ENCODE assay signal across 8 mouse cellular contexts in genomic region chr13:81439390-81440025, GRCm38 (mm10).
A peak's percentile ranks its signal among the peaks of the same experiment; 100 is the strongest.
DNase-seq lines count a peak whose midpoint lies in the region; ATAC-seq and TF ChIP-seq lines count a peak whose summit lies in the region.

No protein-coding gene starts in this region.

- intact Hi-C loops in left cerebral cortex, postnatal 25 days (cut with DNase I) = loop anchor here (1.0 to 2.0 kb wide), 2 partner anchors 201 to 321 kb away; no protein-coding TSS in a partner anchor

- peak; percentile 90 for TF ChIP-seq CTCF in heart, postnatal 0 days (IDR thresholded peaks at IDR 0.05; ENCODE audit: low read depth)
- peak; percentile 95 for TF ChIP-seq CTCF in forebrain, postnatal 0 days (IDR thresholded peaks at IDR 0.05; ENCODE audit: low read depth)

- DNase-seq in heart, postnatal 0 days (ENCODE audit: low spot score) = peak; percentile 57
- DNase-seq in cerebellum, adult 11-12 months = peak; percentile 40
- peak; percentile 91 for DNase-seq in forebrain, postnatal 0 days
- peak; percentile 62 for DNase-seq in induced T-regulatory cell, adult 2 months (ENCODE audit: low read depth)
- DNase-seq in left cerebral cortex, postnatal 25 days (ENCODE audit: low spot score in 2 of 2) = peak; percentile 84 to 89
- peak; percentile 38 to 79 for DNase-seq in spleen, postnatal 10 days (ENCODE audit: low spot score in 2 of 2)

- WGBS in heart, postnatal 0 days = 38% methylated on average over 12 of the region's 12 CpGs
- 44% methylated on average over 12 of the region's 12 CpGs for WGBS in heart, embryonic 12.5 days
- 33% methylated on average over 12 of the region's 12 CpGs for WGBS in forebrain, postnatal 0 days
- 47% methylated on average over 12 of the region's 12 CpGs for WGBS in midbrain, embryonic 15.5 days

- no peaks in the 10 kb centered on the region for H3K4me1 ChIP-seq in heart, postnatal 0 days (ENCODE audit: control insufficient read depth, insufficient read depth)
- H3K4me1 ChIP-seq in heart, embryonic 12.5 days (replicated peaks) = no peaks in the 10 kb centered on the region
- H3K4me1 ChIP-seq in forebrain, postnatal 0 days (ENCODE audit: insufficient read depth) = no peaks in the 10 kb centered on the region
- no peaks in the 10 kb centered on the region for H3K4me1 ChIP-seq in midbrain, embryonic 15.5 days

- no peak for TF ChIP-seq EP300 in heart, postnatal 0 days (IDR thresholded peaks at IDR 0.05; ENCODE audit: low read depth)

- H3K27ac ChIP-seq in heart, postnatal 0 days (ENCODE audit: low read depth) = no peak overlapping the region
- H3K27ac ChIP-seq in heart, embryonic 12.5 days (ENCODE audit: poor library complexity, severe bottlenecking) = no peak overlapping the region
- H3K27ac ChIP-seq in forebrain, postnatal 0 days (ENCODE audit: low read depth, low read length) = peak overlapping the region; percentile 45; the same call in 1 of the 2 replicates
- no peak overlapping the region for H3K27ac ChIP-seq in midbrain, embryonic 15.5 days

- no peaks in the 10 kb centered on the region for H3K27me3 ChIP-seq in heart, postnatal 0 days (ENCODE audit: control insufficient read depth, insufficient read depth, low read length)
- H3K27me3 ChIP-seq in heart, embryonic 12.5 days (replicated peaks) = 0 out of 2 replicates have a peak, but pooled peaks cover 5% of the 10 kb centered on the region
- no peaks in the 10 kb centered on the region for H3K27me3 ChIP-seq in forebrain, postnatal 0 days (ENCODE audit: insufficient read depth, low read length)
- H3K27me3 ChIP-seq in midbrain, embryonic 15.5 days (replicated peaks) = no peaks in the 10 kb centered on the region

- no peaks in the 10 kb centered on the region for H3K36me3 ChIP-seq in heart, postnatal 0 days (replicated peaks; ENCODE audit: control insufficient read depth, insufficient read depth, low read length)
- no peaks in the 10 kb centered on the region for H3K36me3 ChIP-seq in heart, embryonic 12.5 days
- H3K36me3 ChIP-seq in forebrain, postnatal 0 days (ENCODE audit: insufficient read depth) = no peaks in the 10 kb centered on the region
- no peaks in the 10 kb centered on the region for H3K36me3 ChIP-seq in midbrain, embryonic 15.5 days (replicated peaks)

- H3K9me3 ChIP-seq in heart, postnatal 0 days (replicated peaks; ENCODE audit: control insufficient read depth, low read length) = no peaks in the 10 kb centered on the region
- no peaks in the 10 kb centered on the region for H3K9me3 ChIP-seq in heart, embryonic 12.5 days (replicated peaks)
- no peaks in the 10 kb centered on the region for H3K9me3 ChIP-seq in forebrain, postnatal 0 days (ENCODE audit: low read length)
- H3K9me3 ChIP-seq in midbrain, embryonic 15.5 days = no peaks in the 10 kb centered on the region

- no peak overlapping the region for H3K9ac ChIP-seq in heart, postnatal 0 days (replicated peaks; ENCODE audit: low read depth, low read length)
- H3K9ac ChIP-seq in heart, embryonic 12.5 days = no peak overlapping the region
- no peak overlapping the region for H3K9ac ChIP-seq in forebrain, postnatal 0 days
- no peak overlapping the region for H3K9ac ChIP-seq in midbrain, embryonic 15.5 days

- ATAC-seq in heart, postnatal 0 days (ENCODE audit: insufficient read depth, low read depth) = no peak
- no peak for ATAC-seq in heart, embryonic 12.5 days (ENCODE audit: insufficient number of reproducible peaks, low FRiP score)
- peak; percentile 87 for ATAC-seq in forebrain, postnatal 0 days
- ATAC-seq in midbrain, embryonic 15.5 days (replicated peaks) = peak; percentile 81

- no peak overlapping the region for H3K4me2 ChIP-seq in heart, postnatal 0 days (ENCODE audit: low read depth, low read length)
- H3K4me2 ChIP-seq in heart, embryonic 12.5 days = no peak overlapping the region
- H3K4me2 ChIP-seq in forebrain, postnatal 0 days (ENCODE audit: low read depth) = 0 out of 2 replicates have a peak overlapping the region, but pooled peaks have one; percentile 15
- no peak overlapping the region for H3K4me2 ChIP-seq in midbrain, embryonic 15.5 days

- H3K4me3 ChIP-seq in heart, postnatal 0 days (ENCODE audit: low read depth, low read length) = no peak overlapping the region
- H3K4me3 ChIP-seq in heart, embryonic 12.5 days = no peak overlapping the region
- 0 out of 2 replicates have a peak overlapping the region, but pooled peaks have one; percentile 3 for H3K4me3 ChIP-seq in forebrain, postnatal 0 days (ENCODE audit: low read depth, low read length)
- no peak overlapping the region for H3K4me3 ChIP-seq in midbrain, embryonic 15.5 days

Comparison
In these comparisons a context has a peak if more than half of its experiments do, and no peak if none do; other contexts are left out.
1. ATAC-seq: peak in forebrain, postnatal 0 days (single experiment) and midbrain, embryonic 15.5 days (single experiment); none in heart, postnatal 0 days (single experiment) and heart, embryonic 12.5 days (single experiment).
2. DNase-seq: peak in every context shown above with its lines; median percentile 91 in forebrain, postnatal 0 days; 86 in left cerebral cortex, postnatal 25 days; 62 in induced T-regulatory cell, adult 2 months; 58 in spleen, postnatal 10 days; 57 in heart, postnatal 0 days; 40 in cerebellum, adult 11-12 months.